Mouse (Mus musculus): Measurements from ENCODE around the gene Ifna12. TPM values are rescaled to one million over a fixed set of nuclear protein-coding genes. Genes with fewer than 3 reads are reported as not detected.
"Not testable (repeated sequence)": the region's sequence is repeated elsewhere in the genome, so short reads cannot be mapped to it uniquely, and the experiment has no call there.

The Ifna12 gene
- total RNA-seq (2022): not detected

DNA sequence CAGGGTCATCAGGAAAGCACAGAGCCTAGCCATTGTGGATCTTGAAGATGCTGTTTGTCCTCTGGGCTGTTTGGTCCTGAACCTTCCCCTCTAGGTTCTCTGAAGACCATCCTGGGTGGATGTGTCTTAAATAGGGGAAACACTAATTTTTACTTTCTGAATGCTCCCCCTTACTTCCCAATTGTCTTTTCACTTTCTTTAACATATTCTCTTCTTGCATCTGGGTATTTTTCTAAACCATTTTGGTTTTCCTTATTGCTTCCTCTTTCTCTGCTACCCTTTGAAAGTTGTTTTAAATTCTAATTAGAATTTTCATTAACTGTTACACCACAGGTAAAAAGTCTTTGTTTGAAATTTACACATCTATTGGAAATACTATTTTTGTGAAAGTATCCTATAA is at the start of gene Ifna12:
TSS of gene Ifna12 (minus strand) at position 101 of the 400 bp plus-strand sequence.
- DNase-seq (ENCODE audit: low spot score in 2 of 2): no peak

GRCm38 (mm10) chr4:88644359-88644758 is 41.2 kb upstream of the Ifna12 start, which contains the start of gene Ifna13:
TSS of gene Ifna13 (minus strand) at chr4:88644459.
- no peak for DNase-seq (ENCODE audit: low spot score in 2 of 2)

DNA sequence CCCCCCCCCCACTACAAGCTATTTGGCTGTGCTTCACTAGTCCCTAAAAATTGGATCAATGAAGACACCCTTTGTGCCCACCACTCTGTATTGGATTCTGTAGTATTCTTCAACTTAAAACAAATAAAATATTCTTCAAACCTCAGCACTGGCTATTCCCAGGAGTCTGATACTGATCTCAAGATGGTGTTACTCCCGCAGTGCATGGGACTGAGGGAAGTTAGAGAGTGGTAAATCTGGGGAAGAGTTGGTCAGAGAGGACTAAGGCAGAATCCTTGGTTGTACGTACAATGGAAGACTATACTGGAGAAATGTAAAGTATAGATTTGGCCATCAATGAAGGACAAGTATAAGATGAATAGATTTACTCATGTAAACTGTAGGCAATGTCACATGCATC is 39.4 kb upstream of the Ifna12 start:
- DNase-seq (ENCODE audit: low spot score in 2 of 2): no peak

DNA sequence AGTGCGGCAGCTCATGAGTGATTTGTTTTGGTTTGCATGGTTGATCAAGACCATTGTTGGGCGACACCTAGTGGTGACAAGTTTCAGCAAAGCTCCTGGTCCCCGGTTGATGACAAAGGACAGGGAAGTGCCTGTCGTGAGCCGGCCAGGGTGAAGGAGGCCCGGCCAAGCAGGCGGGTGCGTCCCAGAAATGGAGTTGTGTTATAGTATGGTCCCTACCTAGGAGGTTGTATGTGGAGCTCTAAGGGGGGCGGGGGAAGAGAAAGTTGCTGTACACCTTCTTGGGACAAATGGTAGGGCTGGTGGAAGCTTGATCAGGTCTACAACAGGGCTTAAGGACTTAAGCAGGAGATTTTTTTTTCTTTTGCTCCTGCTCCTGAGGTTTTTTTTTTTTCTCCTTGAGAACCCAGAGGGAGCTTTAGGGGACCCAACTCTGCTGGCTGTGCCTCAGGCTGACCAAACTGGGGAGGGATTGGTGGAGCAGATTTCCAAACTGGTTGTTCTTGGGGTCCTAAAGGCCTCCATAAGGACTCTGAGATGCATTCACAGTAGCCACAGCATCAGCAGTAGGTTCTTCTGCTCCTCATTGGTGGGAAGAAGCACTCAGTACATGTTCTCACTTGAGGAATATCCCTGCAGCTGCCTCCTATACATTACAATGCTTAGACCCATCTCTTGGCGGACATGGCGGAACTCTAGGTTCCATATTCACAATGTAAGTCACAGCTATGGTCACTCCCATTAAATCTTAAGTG is 38.1 kb upstream of the Ifna12 start:
- peak; percentile 75 to 90 for DNase-seq (ENCODE audit: low spot score in 2 of 2)

DNA sequence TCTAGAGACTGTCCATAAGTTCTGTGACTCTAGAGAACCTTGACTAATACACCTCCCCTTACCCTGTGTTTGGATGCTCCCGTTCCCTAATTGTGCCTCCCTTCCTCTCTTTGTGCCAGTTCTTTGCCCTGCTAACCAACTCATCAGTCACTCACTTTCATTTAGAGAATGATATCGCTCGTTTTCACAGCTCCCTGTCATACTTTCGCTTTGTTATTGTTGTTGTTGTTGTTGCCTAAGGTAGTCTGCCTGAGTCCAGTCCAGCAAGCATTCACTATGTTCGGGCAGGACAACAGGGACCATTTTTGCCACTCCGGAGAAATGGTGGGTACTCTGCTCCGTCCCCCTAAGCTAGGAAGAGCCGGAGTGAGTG is 37.5 kb upstream of the Ifna12 start:
- DNase-seq (ENCODE audit: low spot score in 2 of 2): no peak

- DNase-seq (ENCODE audit: low spot score in 2 of 2): no peak
Observed at GRCm38 (mm10) chr4:88634311-88634710, 31.1 kb upstream of the Ifna12 start, which contains the start of gene C87499. TSS of gene C87499 (minus strand) at chr4:88634411.

DNA sequence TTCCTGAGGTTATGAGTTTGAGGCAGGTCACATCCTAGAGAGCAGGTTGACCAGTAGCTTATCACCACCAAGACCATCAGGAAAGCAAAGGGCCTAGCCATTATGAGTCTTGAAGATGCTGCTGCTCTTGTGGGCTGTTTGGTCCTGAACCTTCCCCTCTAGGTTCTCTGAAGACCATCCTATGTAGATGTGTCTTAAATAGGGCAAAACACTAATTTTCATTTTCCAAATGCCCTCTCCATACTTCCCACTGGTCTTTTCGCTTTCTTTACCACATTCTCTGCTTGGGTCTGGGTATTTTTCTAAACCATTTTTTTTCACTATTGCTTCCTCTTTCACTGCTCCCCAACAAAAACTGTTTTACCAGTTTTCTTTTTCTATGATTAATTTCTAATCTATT is 10.9 kb downstream of the Ifna12 start, which contains the start of gene Ifna9:
TSS of gene Ifna9 (minus strand) at position 101 of the 400 bp plus-strand sequence.
- no peak for DNase-seq (ENCODE audit: low spot score in 2 of 2)

DNA sequence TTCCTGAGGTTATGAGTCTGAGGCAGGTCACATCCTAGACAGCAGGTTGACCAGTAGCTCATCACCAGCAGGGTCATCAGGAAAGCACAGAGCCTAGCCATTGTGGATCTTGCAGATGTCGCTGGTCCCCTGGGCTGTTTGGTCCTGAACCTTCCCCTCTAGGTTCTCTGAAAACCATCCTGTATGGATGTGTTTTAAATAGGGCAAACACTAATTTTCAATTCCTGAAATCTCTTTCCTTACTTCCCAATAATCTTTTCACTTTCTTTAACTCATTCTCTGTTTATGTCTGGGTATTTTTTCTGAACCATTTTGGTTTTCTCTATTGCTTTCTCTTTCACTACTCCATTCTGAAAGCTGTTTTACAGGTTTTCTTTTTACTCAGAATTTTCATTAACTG is 31.5 kb downstream of the Ifna12 start, which contains the start of gene Ifna14:
TSS of gene Ifna14 (minus strand) at position 101 of the 400 bp plus-strand sequence.
- DNase-seq (ENCODE audit: low spot score in 2 of 2): no peak

GRCm38 (mm10) chr4:88561791-88562190 is 41.4 kb downstream of the Ifna12 start:
- no peak for DNase-seq (ENCODE audit: low spot score in 2 of 2)

GRCm38 (mm10) chr4:88558145-88558544 is 45.0 kb downstream of the Ifna12 start, which contains the start of gene Ifna15:
TSS of gene Ifna15 (minus strand) at chr4:88558245.
- DNase-seq (ENCODE audit: low spot score in 2 of 2): not testable (repeated sequence)

Other genes with a start within 250 kb of the Ifna12 start
- gene Hacd4, start 164.4 kb downstream of the Ifna12 start, total RNA-seq (2022): 1 to 10 TPM; 1.0 to 2.8 (median 2.0) TPM
- gene Ifnb1, start 80.6 kb downstream of the Ifna12 start, total RNA-seq (2022): not detected
- not detected for gene Ifna15, start 45.1 kb downstream of the Ifna12 start, total RNA-seq (2022)
- gene Ifna14, start 31.6 kb downstream of the Ifna12 start, total RNA-seq (2022): not detected
- not detected for gene Ifna9, start 11.0 kb downstream of the Ifna12 start, total RNA-seq (2022)
- gene C87499, start 31.0 kb upstream of the Ifna12 start, total RNA-seq (2022): not detected
- not detected for gene Ifna13, start 41.1 kb upstream of the Ifna12 start, total RNA-seq (2022)
- not detected for gene Ifna16, start 73.5 kb upstream of the Ifna12 start, total RNA-seq (2022)
- gene Ifna2, start 80.5 kb upstream of the Ifna12 start, total RNA-seq (2022): not detected
- gene Ifnab, start 88.0 kb upstream of the Ifna12 start, total RNA-seq (2022): not detected
- 1 to 10 TPM in 1 of 4 experiments, under 1 TPM in 3; 0.72 to 1.7 (median 0.82) TPM for gene Gm26566, start 118.4 kb upstream of the Ifna12 start, total RNA-seq (2022)
- 100 to 1,000 TPM in 3 of 4 experiments, 10 to 100 TPM in 1; 96.8 to 117 (median 107) TPM for gene Klhl9, start 119.1 kb upstream of the Ifna12 start, total RNA-seq (2022)
- gene Gm13271, start 151.5 kb upstream of the Ifna12 start, total RNA-seq (2022): not detected
- not detected for gene Gm13283, start 156.7 kb upstream of the Ifna12 start, total RNA-seq (2022)
- gene Gm13290, start 170.5 kb upstream of the Ifna12 start, total RNA-seq (2022): not detected
- not detected for gene Gm13289, start 173.5 kb upstream of the Ifna12 start, total RNA-seq (2022)
- gene Gm13272, start 176.5 kb upstream of the Ifna12 start, total RNA-seq (2022): not detected
- not detected for gene Ifnz, start 178.8 kb upstream of the Ifna12 start, total RNA-seq (2022)
- gene Gm13276, start 182.3 kb upstream of the Ifna12 start, total RNA-seq (2022): not detected
- gene Gm13277, start 185.3 kb upstream of the Ifna12 start, total RNA-seq (2022): not detected
- not detected for gene Gm13278, start 188.2 kb upstream of the Ifna12 start, total RNA-seq (2022)
- gene Gm13275, start 191.1 kb upstream of the Ifna12 start, total RNA-seq (2022): not detected
- gene Gm13279, start 194.0 kb upstream of the Ifna12 start, total RNA-seq (2022): not detected
- gene Gm13285, start 196.3 kb upstream of the Ifna12 start, total RNA-seq (2022): not detected
- gene Gm13287, start 199.9 kb upstream of the Ifna12 start, total RNA-seq (2022): not detected
- not detected for gene Gm13288, start 202.2 kb upstream of the Ifna12 start, total RNA-seq (2022)
- gene Ifna7, start 212.9 kb upstream of the Ifna12 start, total RNA-seq (2022): not detected
- not detected for gene Ifna11, start 216.6 kb upstream of the Ifna12 start, total RNA-seq (2022)
- not detected for gene Ifna6, start 224.0 kb upstream of the Ifna12 start, total RNA-seq (2022)
- not detected for gene Ifna5, start 232.1 kb upstream of the Ifna12 start, total RNA-seq (2022)
- not detected for gene Ifna4, start 238.5 kb upstream of the Ifna12 start, total RNA-seq (2022)
- not detected for gene Ifna1, start 246.7 kb upstream of the Ifna12 start, total RNA-seq (2022)

Measured in layer of hippocampus, adult 8-10 months (tissue).